In genomic region chr8:11602006-11602680, GRCm38 (mm10) we compare ENCODE assay signal across 8 mouse cellular contexts. TPM values are rescaled to one million over a fixed set of nuclear protein-coding genes. Genes with fewer than 3 reads are reported as not detected.
A peak's percentile ranks its signal among the peaks of the same experiment; 100 is the strongest.
DNase-seq lines count a peak whose midpoint lies in the region; ATAC-seq and TF ChIP-seq lines count a peak whose summit lies in the region.

No protein-coding gene starts in this region.

- H3K27me3 ChIP-seq in ES-Bruce4 (ENCODE audit: control insufficient read depth, insufficient read depth, low read length, poor library complexity, severe bottlenecking), result no peaks in the 10 kb centered on the region
- H3K27me3 ChIP-seq in heart, postnatal 0 days (ENCODE audit: control insufficient read depth, insufficient read depth, low read length), result no peaks in the 10 kb centered on the region
- no peaks in the 10 kb centered on the region for H3K27me3 ChIP-seq in lung, embryonic 16.5 days (ENCODE audit: control insufficient read depth, insufficient read depth, low read depth, low read length)

- ATAC-seq in erythroid progenitor cell, adult 5-6 weeks (replicated peaks; ENCODE audit: low FRiP score, poor library complexity, severe bottlenecking), result peak; percentile 74
- ATAC-seq in heart, postnatal 0 days (ENCODE audit: insufficient read depth, low read depth), result peak; percentile 55; the same call in 1 of the 2 replicates
- peak; percentile 62 for ATAC-seq in lung, embryonic 16.5 days (ENCODE audit: low read depth)

- no peak overlapping the region for H3K9ac ChIP-seq in ES-Bruce4 (ENCODE audit: low read depth, poor library complexity, severe bottlenecking)
- no peak overlapping the region for H3K9ac ChIP-seq in heart, postnatal 0 days (replicated peaks; ENCODE audit: low read depth, low read length)
- 0 out of 2 replicates have a peak overlapping the region, but pooled peaks have one; percentile 13 for H3K9ac ChIP-seq in lung, embryonic 16.5 days (ENCODE audit: low read length)

- TF ChIP-seq CTCF in ES-Bruce4 (IDR thresholded peaks at IDR 0.05; ENCODE audit: low read depth, low read length), result peak; percentile 70
- peak; percentile 86 for TF ChIP-seq CTCF in bone marrow macrophage, adult 2 months (IDR thresholded peaks at IDR 0.05; ENCODE audit: low read depth, low read length)
- TF ChIP-seq CTCF in heart, postnatal 0 days (IDR thresholded peaks at IDR 0.05; ENCODE audit: low read depth), result peak; percentile 87

- no peaks in the 10 kb centered on the region for H3K36me3 ChIP-seq in ES-Bruce4 (ENCODE audit: control insufficient read depth, insufficient read depth, low read length, poor library complexity, severe bottlenecking)
- H3K36me3 ChIP-seq in heart, postnatal 0 days (replicated peaks; ENCODE audit: control insufficient read depth, insufficient read depth, low read length), result no peaks in the 10 kb centered on the region
- no peaks in the 10 kb centered on the region for H3K36me3 ChIP-seq in lung, embryonic 16.5 days (ENCODE audit: control insufficient read depth, insufficient read depth, low read length)

- no peak for TF ChIP-seq EP300 in ES-Bruce4 (IDR thresholded peaks at IDR 0.05; ENCODE audit: insufficient read depth, low read depth, low read length)
- TF ChIP-seq EP300 in heart, postnatal 0 days (IDR thresholded peaks at IDR 0.05; ENCODE audit: low read depth), result no peak

- H3K9me3 ChIP-seq in ES-Bruce4 (replicated peaks; ENCODE audit: control insufficient read depth, insufficient read depth, low read length, poor library complexity, severe bottlenecking), result peaks cover 18% of the 10 kb centered on the region
- no peaks in the 10 kb centered on the region for H3K9me3 ChIP-seq in heart, postnatal 0 days (replicated peaks; ENCODE audit: control insufficient read depth, low read length)
- H3K9me3 ChIP-seq in lung, embryonic 16.5 days (ENCODE audit: control insufficient read depth, low read length), result no peaks in the 10 kb centered on the region

- DNase-seq in heart, postnatal 0 days (ENCODE audit: low spot score), result peak; percentile 70
- peak; percentile 35 for DNase-seq in large intestine, adult 2 months (ENCODE audit: low read depth, low spot score)
- peak; percentile 61 for DNase-seq in retina, adult 2 months (ENCODE audit: low read depth, low spot score)
- DNase-seq in urinary bladder, adult 2 months (ENCODE audit: low spot score), result peak; percentile 41

- no peaks in the 10 kb centered on the region for H3K4me1 ChIP-seq in ES-Bruce4 (ENCODE audit: control insufficient read depth, insufficient read depth, low read length)
- H3K4me1 ChIP-seq in bone marrow macrophage, adult 2 months (ENCODE audit: control insufficient read depth, insufficient read depth, low read length), result no peaks in the 10 kb centered on the region
- no peaks in the 10 kb centered on the region for H3K4me1 ChIP-seq in heart, postnatal 0 days (ENCODE audit: control insufficient read depth, insufficient read depth)
- no peaks in the 10 kb centered on the region for H3K4me1 ChIP-seq in lung, embryonic 16.5 days (replicated peaks; ENCODE audit: control insufficient read depth, insufficient read depth, low read length)

- WGBS in heart, postnatal 0 days, result 35% methylated on average over 14 of the region's 14 CpGs
- 23% methylated on average over 14 of the region's 14 CpGs for whole genome bisulfite sequencing in large intestine, adult 2 months
- 35% methylated on average over 14 of the region's 14 CpGs for WGBS in lung, embryonic 16.5 days

- no peak overlapping the region for H3K4me2 ChIP-seq in heart, postnatal 0 days (ENCODE audit: low read depth, low read length)
- H3K4me2 ChIP-seq in lung, embryonic 16.5 days (ENCODE audit: low read depth, low read length), result no peak overlapping the region

- no peak overlapping the region for H3K4me3 ChIP-seq in ES-Bruce4 (ENCODE audit: low read depth, low read length)
- H3K4me3 ChIP-seq in bone marrow macrophage, adult 2 months (ENCODE audit: insufficient read depth, low read length), result no peak overlapping the region
- H3K4me3 ChIP-seq in heart, postnatal 0 days (ENCODE audit: low read depth, low read length), result no peak overlapping the region
- H3K4me3 ChIP-seq in lung, embryonic 16.5 days (ENCODE audit: low read length), result no peak overlapping the region

- H3K27ac ChIP-seq in ES-Bruce4 (ENCODE audit: insufficient read depth, low read length), result no peak overlapping the region
- no peak overlapping the region for H3K27ac ChIP-seq in bone marrow macrophage, adult 2 months (ENCODE audit: insufficient read depth, low read depth, low read length)
- H3K27ac ChIP-seq in heart, postnatal 0 days (ENCODE audit: low read depth), result no peak overlapping the region
- H3K27ac ChIP-seq in lung, embryonic 16.5 days (ENCODE audit: low read length), result no peak overlapping the region

- no peak for TF ChIP-seq POLR2A in ES-Bruce4 (IDR thresholded peaks at IDR 0.05; ENCODE audit: insufficient read depth, low read length)
- TF ChIP-seq POLR2A in bone marrow macrophage, adult 2 months (IDR thresholded peaks at IDR 0.05; ENCODE audit: borderline replicate concordance, low read depth, low read length), result no peak

RNA-seq across cellular contexts. Expression of gene Ankrd10, which starts 33.4 kb away (rescaled TPM):
- 101 and 104 TPM in 2 replicates for polyA plus RNA-seq in ES-Bruce4 (2011; ENCODE audit: insufficient read depth, insufficient read length, low read depth, missing spikeins)
- polyA plus RNA-seq in bone marrow macrophage, adult 2 months (2012; ENCODE audit: insufficient read depth, insufficient read length, missing spikeins), result 23.0 and 25.8 TPM in 2 replicates
- total RNA-seq in erythroid progenitor cell, adult 5-6 weeks (2015; ENCODE audit: low replicate concordance), result 10.1 and 30.2 TPM in 2 replicates
- 6.4 and 11.2 TPM in 2 replicates for total RNA-seq in erythroid progenitor cell, adult 5-6 weeks (2017; ENCODE audit: low replicate concordance)
- total RNA-seq in heart, postnatal 0 days (2014; rRNA removed; ENCODE audit: low replicate concordance), result 113 and 152 TPM in 2 replicates
- 52.2 and 54.9 TPM in 2 replicates for polyA plus RNA-seq in heart, postnatal 0 days (2015; fragmentation: Nextera tagmentation; extraction: Ambion mirVana)
- 36.3 and 45.9 TPM in 2 replicates for polyA plus RNA-seq in large intestine, adult 2 months (2012; rRNA removed)
- polyA plus RNA-seq in lung, embryonic 16.5 days (2015; fragmentation: Nextera tagmentation; extraction: Ambion mirVana), result 76.2 and 79.3 TPM in 2 replicates
- polyA plus RNA-seq in urinary bladder, adult 2 months (2012; rRNA removed), result 80.5 and 95.6 TPM in 2 replicates

RNA-seq across cellular contexts. Expression of gene Ing1, which starts 46.8 kb away (rescaled TPM):
- 58.2 and 59.1 TPM in 2 replicates for polyA plus RNA-seq in ES-Bruce4 (2011; ENCODE audit: insufficient read depth, insufficient read length, low read depth, missing spikeins)
- 52.6 and 59.4 TPM in 2 replicates for polyA plus RNA-seq in bone marrow macrophage, adult 2 months (2012; ENCODE audit: insufficient read depth, insufficient read length, missing spikeins)
- 46.1 and 62.0 TPM in 2 replicates for total RNA-seq in erythroid progenitor cell, adult 5-6 weeks (2015; ENCODE audit: low replicate concordance)
- total RNA-seq in erythroid progenitor cell, adult 5-6 weeks (2017; ENCODE audit: low replicate concordance), result 56.3 and 81.8 TPM in 2 replicates
- 17.6 and 18.7 TPM in 2 replicates for total RNA-seq in heart, postnatal 0 days (2014; rRNA removed; ENCODE audit: low replicate concordance)
- 22.3 and 22.5 TPM in 2 replicates for polyA plus RNA-seq in heart, postnatal 0 days (2015; fragmentation: Nextera tagmentation; extraction: Ambion mirVana)
- 10.7 and 14.5 TPM in 2 replicates for polyA plus RNA-seq in large intestine, adult 2 months (2012; rRNA removed)
- 36.3 and 36.8 TPM in 2 replicates for polyA plus RNA-seq in lung, embryonic 16.5 days (2015; fragmentation: Nextera tagmentation; extraction: Ambion mirVana)
- 41.4 and 47.0 TPM in 2 replicates for polyA plus RNA-seq in urinary bladder, adult 2 months (2012; rRNA removed)

RNA-seq across cellular contexts. Expression of gene Cars2, which starts 51.6 kb away (rescaled TPM):
- polyA plus RNA-seq in ES-Bruce4 (2011; ENCODE audit: insufficient read depth, insufficient read length, low read depth, missing spikeins), result 19.5 and 19.9 TPM in 2 replicates
- polyA plus RNA-seq in bone marrow macrophage, adult 2 months (2012; ENCODE audit: insufficient read depth, insufficient read length, missing spikeins), result 19.5 and 27.3 TPM in 2 replicates
- total RNA-seq in erythroid progenitor cell, adult 5-6 weeks (2015; ENCODE audit: low replicate concordance), result 6.1 and 44.4 TPM in 2 replicates
- total RNA-seq in erythroid progenitor cell, adult 5-6 weeks (2017; ENCODE audit: low replicate concordance), result 6.8 and 18.5 TPM in 2 replicates
- 40.1 and 53.5 TPM in 2 replicates for total RNA-seq in heart, postnatal 0 days (2014; rRNA removed; ENCODE audit: low replicate concordance)
- polyA plus RNA-seq in heart, postnatal 0 days (2015; fragmentation: Nextera tagmentation; extraction: Ambion mirVana), result 21.2 and 21.5 TPM in 2 replicates
- polyA plus RNA-seq in large intestine, adult 2 months (2012; rRNA removed), result 36.4 and 42.5 TPM in 2 replicates
- polyA plus RNA-seq in lung, embryonic 16.5 days (2015; fragmentation: Nextera tagmentation; extraction: Ambion mirVana), result 24.5 and 27.2 TPM in 2 replicates
- 38.5 and 42.4 TPM in 2 replicates for polyA plus RNA-seq in urinary bladder, adult 2 months (2012; rRNA removed)
